Mouse (Mus musculus) liver, embryonic 16.5 days (tissue): ENCODE results near the gene Larp4. TPM values are rescaled to one million over a fixed set of nuclear protein-coding genes. Genes with fewer than 3 reads are reported as not detected.
"Not testable (repeated sequence)": the region's sequence is repeated elsewhere in the genome, so short reads cannot be mapped to it uniquely, and the experiment has no call there.

Source experiments
- ATAC-seq: fragments of 200-750 bp; cut with Nextera tagmentation; 2 replicates; pipeline ENCODE4 v1.8.0; 2017; ENCODE audit warnings: low read depth, mild to moderate bottlenecking, moderate number of reproducible peaks, moderate library complexity
- H3K27ac ChIP-seq: fragments of 300-500 bp; sonication (generic); 2 replicates; pipeline ENCODE4 v1.5.1; 2014; ENCODE audit warnings: mild to moderate bottlenecking, low read length
- H3K27me3 ChIP-seq: fragments of 300-500 bp; sonication (generic); 2 replicates; pipeline ENCODE4 v1.6.1; 2014; ENCODE audit warnings: low read depth, low read length, mixed read lengths; ENCODE audit not compliant: control insufficient read depth, insufficient read depth
- H3K36me3 ChIP-seq: fragments of 300-500 bp; sonication (generic); 2 replicates; pipeline ENCODE4 v1.6.1; 2014; ENCODE audit warnings: mild to moderate bottlenecking; ENCODE audit not compliant: control insufficient read depth, insufficient read depth
- H3K4me1 ChIP-seq: fragments of 300-500 bp; sonication (generic); 2 replicates; pipeline ENCODE4 v1.6.1; 2014; ENCODE audit warnings: low read depth, low read length, mixed read lengths; ENCODE audit not compliant: control insufficient read depth
- H3K4me2 ChIP-seq: fragments of 300-500 bp; sonication (generic); 2 replicates; pipeline ENCODE4 v1.6.1; 2014; ENCODE audit warnings: low read depth, low read length, mixed read lengths
- H3K4me3 ChIP-seq: fragments of 300-500 bp; sonication (generic); 2 replicates; pipeline ENCODE4 v1.5.1; 2014; ENCODE audit warnings: low read depth, mild to moderate bottlenecking, low read length
- H3K9ac ChIP-seq: fragments of 300-500 bp; sonication (generic); 2 replicates; pipeline ENCODE4 v1.6.1; 2014; ENCODE audit warnings: low read depth, low read length
- H3K9me3 ChIP-seq: fragments of 300-500 bp; sonication (generic); replicated peaks from 2 replicates; pipeline ENCODE4 v1.6.1; 2016; ENCODE audit warnings: low read length; ENCODE audit not compliant: control insufficient read depth
- WGBS: fragments of 180-500 bp; shearing (Covaris S2); extraction: QIAGEN DNeasy Blood & Tissue Kit; methylation state at CpG from one replicate; pipeline ENCODE4 v1.1.7; 2014; ENCODE audit not compliant: insufficient replicate concordance; 5-methylcytosine and 5-hydroxymethylcytosine counted together
- polyA plus RNA-seq: library from polyadenylated mRNA; unstranded; fragments of >200 nt; fragmentation: Nextera tagmentation; extraction: Ambion mirVana; gene quantifications from 2 replicates; pipeline ENCODE4 v1.2.1, GENCODE M21; 2015

Larp4 gene
- polyA plus RNA-seq: 16.6 and 17.1 TPM in 2 replicates

DNA sequence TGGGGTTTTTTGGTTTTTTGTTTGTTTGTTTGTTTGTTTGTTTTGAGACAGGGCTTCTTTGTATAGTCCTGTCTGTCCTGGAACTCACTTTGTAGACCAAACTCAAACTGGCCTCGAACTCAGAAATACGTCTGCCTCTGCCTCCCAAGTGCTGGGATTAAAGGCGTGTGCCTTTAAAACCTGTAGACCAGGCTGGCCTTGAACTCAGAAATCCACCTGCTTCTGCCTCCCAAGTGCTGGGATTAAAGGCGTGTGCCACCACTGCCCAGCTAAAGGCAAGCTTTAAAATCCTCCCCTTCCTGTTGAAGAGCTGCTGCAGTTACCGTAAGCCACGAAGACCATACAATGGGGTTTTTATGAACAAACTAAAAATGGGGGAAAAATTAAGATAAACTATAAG is at the start of gene Larp4:
Gene Larp4 (plus strand): TSS at position 301 of the 400 bp plus-strand sequence.
- H3K27ac ChIP-seq: peak within 1 kb of the TSS; percentile 57

DNA sequence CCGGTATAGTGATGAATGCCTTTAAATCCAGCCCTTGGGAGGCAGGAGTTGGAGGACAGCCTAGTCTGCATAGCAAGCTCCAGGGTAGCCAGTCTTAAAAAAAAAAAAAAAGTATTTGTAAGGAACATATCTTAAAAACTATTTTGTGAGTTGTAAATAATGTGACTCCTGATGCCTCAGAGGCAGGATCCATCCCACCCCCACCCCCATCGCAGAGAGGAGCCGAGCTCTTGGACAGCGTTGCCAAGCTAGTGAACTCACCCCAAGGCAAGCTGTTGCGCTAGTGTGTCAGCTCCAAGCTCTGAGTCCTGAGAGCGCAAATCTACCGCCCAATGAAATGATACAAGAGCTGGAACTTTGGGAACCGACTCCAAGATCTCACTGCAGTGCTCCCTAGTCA is 38.6 kb upstream of the Larp4 start:
- Histone ChIP-seq H3K9ac (no peak overlapping the region), H3K36me3 (no peaks in the 10 kb centered on the region), H3K4me1 (no peaks in the 10 kb centered on the region), H3K27ac (no peak overlapping the region), H3K9me3 (no peaks in the 10 kb centered on the region), H3K4me2 (no peak overlapping the region), H3K27me3 (no peaks in the 10 kb centered on the region), H3K4me3 (no peak overlapping the region)
- WGBS: 70% methylated on average over 8 of the region's 8 CpGs
- ATAC-seq: no peak

More for the DNA sequence above, at the start of gene Larp4:
- H3K9me3 ChIP-seq, H3K4me3 ChIP-seq, H3K9ac ChIP-seq, ATAC-seq, H3K27me3 ChIP-seq, H3K4me2 ChIP-seq, H3K36me3 ChIP-seq: not testable (repeated sequence)
- 72% methylated on average over 6 of the region's 6 CpGs for WGBS
- H3K4me1 ChIP-seq: peaks cover 16% of the 10 kb centered on the region

DNA sequence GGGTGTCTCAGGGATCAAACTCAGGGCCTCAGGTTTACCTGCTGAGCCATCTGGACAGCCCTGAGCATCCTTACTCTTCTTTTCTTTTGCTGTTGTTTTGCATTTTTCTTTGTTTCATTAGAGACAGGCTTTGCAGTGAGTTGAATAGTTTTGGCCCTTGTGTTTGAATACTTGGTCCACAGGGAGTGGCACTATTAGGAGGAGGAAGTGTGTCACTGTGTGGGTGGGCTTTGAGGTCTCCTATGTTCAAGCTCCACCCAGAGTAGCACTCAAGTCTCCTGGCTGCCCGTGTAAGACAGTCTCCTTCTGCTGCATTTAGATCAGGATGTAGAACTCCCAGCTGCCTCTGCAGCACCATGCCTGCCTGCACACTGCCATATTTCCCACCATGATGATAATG is 35.4 kb upstream of the Larp4 start:
- no peak for ATAC-seq
- no peaks in the 10 kb centered on the region for H3K27me3 ChIP-seq
- WGBS: 29% methylated on average over 1 of the region's 1 CpGs
- no peaks in the 10 kb centered on the region for H3K36me3 ChIP-seq
- H3K4me3 ChIP-seq: no peak overlapping the region
- no peaks in the 10 kb centered on the region; the same call in 1 of the 2 replicates for H3K4me1 ChIP-seq
- no peak overlapping the region for H3K4me2 ChIP-seq
- no peak overlapping the region for H3K9ac ChIP-seq
- no peaks in the 10 kb centered on the region for H3K9me3 ChIP-seq
- H3K27ac ChIP-seq: no peak overlapping the region

DNA sequence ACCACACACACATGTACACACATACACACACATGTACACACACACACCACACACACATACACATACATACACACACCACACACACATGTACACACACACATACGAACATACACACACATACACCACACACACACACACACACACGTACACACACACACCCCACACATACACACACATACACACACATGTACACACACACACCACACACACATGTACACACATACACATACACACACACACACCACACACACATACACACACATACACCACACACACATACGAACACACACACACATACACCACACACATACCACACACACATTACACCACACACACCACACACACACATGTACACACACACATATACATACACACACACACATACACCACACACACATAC is 33.2 kb upstream of the Larp4 start:
- no peak overlapping the region for H3K4me3 ChIP-seq
- no peak overlapping the region for H3K27ac ChIP-seq
- no peak overlapping the region for H3K9ac ChIP-seq
- ATAC-seq: no peak
- H3K4me1 ChIP-seq: no peaks in the 10 kb centered on the region; the same call in 1 of the 2 replicates
- WGBS: 76% methylated on average over 3 of the region's 3 CpGs
- H3K36me3 ChIP-seq: no peaks in the 10 kb centered on the region
- no peaks in the 10 kb centered on the region for H3K27me3 ChIP-seq
- H3K9me3 ChIP-seq: no peaks in the 10 kb centered on the region
- H3K4me2 ChIP-seq: no peak overlapping the region

DNA sequence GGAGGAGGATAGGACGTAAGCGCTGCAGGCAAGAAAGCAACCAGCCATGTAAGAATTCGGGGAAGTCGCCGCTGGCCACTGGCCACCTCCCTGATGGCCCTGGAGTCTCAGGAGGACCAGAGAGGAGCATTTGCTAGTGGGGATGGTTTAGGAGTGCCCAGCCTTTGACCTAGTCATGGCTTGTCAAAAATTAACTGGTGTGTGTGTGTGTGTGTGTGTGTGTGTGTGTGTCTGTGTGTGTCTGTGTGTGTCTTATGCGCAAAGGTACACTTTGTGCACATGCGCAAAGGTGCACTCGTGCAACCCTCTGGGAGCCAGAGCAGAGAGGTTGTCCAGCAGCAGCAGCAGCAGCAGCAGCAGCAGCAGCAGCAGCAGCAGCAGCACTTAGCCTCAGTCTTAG is 32.0 kb upstream of the Larp4 start:
- Histone ChIP-seq H3K9me3 (no peaks in the 10 kb centered on the region), H3K36me3 (no peaks in the 10 kb centered on the region), H3K4me2 (no peak overlapping the region), H3K27me3 (no peaks in the 10 kb centered on the region), H3K4me1 (no peaks in the 10 kb centered on the region; the same call in 1 of the 2 replicates), H3K4me3 (no peak overlapping the region), H3K27ac (no peak overlapping the region), H3K9ac (no peak overlapping the region)
- ATAC-seq: peak; percentile 55
- 66% methylated on average over 8 of the region's 8 CpGs for WGBS

DNA sequence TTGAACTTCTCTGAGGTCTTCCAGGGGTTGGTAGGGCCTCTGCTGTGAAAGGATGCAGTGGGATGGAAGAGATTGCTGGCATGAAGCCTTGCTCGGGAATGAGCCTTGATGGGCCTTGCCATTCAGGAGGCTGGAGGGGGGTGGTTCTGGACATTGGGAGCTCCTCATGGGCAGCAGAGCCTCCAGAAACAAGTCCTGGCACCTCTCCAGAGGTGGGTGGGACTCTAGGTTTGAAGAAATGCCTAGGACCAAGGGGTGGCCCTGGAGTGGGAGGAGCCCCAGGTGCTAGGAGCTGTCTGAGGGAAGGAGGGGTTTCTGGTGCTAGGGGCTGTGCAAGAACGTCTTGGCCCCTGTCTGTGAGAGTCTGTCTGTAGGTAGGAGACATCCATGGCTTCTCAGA is 29.4 kb upstream of the Larp4 start:
- Histone ChIP-seq H3K27me3 (no peaks in the 10 kb centered on the region), H3K36me3 (no peaks in the 10 kb centered on the region), H3K9ac (no peak overlapping the region), H3K9me3 (no peaks in the 10 kb centered on the region), H3K4me2 (no peak overlapping the region), H3K4me1 (no peaks in the 10 kb centered on the region; the same call in 1 of the 2 replicates), H3K4me3 (no peak overlapping the region), H3K27ac (no peak overlapping the region)
- WGBS: 41% methylated on average over 2 of the region's 2 CpGs
- no peak for ATAC-seq

DNA sequence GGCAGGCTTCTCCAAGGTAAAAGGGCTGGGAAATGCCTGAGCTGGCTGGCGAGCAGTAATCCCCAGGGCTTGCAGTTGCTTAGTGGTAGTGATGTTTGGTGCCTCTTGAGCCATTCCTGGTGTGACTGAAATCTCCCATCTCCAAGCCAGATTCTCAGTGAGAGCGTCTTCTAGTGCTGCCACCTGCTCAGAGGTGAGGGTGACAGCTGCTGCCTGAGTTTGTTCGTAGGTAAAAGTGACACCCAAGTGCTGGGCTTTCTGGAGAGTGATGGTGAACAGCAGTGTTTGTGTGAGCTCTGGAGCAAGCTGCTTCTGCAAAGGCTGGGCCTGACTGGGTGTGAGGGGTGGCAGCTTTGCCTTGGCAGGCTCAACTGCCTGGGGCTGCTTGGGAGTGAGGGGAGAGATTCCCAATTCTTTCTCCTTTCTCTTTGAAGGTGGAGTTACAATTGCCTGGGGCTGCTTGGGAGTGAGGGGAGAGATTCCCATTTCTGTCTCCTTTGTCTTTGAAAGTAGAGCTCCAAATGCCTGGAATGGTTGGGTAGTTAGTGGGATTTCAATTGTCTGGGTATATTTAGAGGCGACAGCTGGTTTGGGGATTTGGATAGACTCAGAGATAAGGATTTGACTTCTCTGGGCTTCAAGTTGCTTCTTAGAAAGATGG is 28.8 kb upstream of the Larp4 start:
- 64% methylated on average over 4 of the region's 4 CpGs for WGBS
- Histone ChIP-seq H3K4me2 (no peak overlapping the region), H3K4me3 (no peak overlapping the region), H3K9ac (no peak overlapping the region), H3K9me3 (no peaks in the 10 kb centered on the region), H3K36me3 (no peaks in the 10 kb centered on the region), H3K27ac (no peak overlapping the region), H3K4me1 (no peaks in the 10 kb centered on the region; the same call in 1 of the 2 replicates), H3K27me3 (no peaks in the 10 kb centered on the region)
- ATAC-seq: no peak

DNA sequence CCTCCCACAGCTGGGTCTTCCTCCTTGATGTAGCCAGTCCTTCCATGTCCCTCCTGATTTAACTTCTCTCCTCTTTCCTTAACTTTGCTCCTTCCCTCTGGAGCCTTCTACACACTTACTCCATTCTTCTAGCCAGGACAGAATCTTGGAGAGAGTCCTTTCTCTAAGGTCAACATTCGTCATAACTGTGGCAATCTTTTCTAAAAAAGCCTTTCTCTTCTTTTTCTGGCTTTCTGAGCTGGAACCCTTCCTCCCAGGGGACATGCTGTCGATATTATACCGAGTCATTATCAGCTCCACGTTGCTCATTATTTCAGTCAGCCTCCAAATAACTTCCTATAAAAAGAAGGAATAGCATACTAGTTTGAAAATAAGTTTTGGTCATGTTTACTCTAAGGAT is 14.5 kb upstream of the Larp4 start:
- no peak overlapping the region for H3K9ac ChIP-seq
- H3K4me2 ChIP-seq: no peak overlapping the region
- WGBS: 46% methylated on average over 4 of the region's 4 CpGs
- no peaks in the 10 kb centered on the region for H3K27me3 ChIP-seq
- no peaks in the 10 kb centered on the region for H3K4me1 ChIP-seq
- ATAC-seq: no peak
- no peaks in the 10 kb centered on the region for H3K9me3 ChIP-seq
- H3K27ac ChIP-seq: no peak overlapping the region
- H3K36me3 ChIP-seq: no peaks in the 10 kb centered on the region
- H3K4me3 ChIP-seq: no peak overlapping the region

DNA sequence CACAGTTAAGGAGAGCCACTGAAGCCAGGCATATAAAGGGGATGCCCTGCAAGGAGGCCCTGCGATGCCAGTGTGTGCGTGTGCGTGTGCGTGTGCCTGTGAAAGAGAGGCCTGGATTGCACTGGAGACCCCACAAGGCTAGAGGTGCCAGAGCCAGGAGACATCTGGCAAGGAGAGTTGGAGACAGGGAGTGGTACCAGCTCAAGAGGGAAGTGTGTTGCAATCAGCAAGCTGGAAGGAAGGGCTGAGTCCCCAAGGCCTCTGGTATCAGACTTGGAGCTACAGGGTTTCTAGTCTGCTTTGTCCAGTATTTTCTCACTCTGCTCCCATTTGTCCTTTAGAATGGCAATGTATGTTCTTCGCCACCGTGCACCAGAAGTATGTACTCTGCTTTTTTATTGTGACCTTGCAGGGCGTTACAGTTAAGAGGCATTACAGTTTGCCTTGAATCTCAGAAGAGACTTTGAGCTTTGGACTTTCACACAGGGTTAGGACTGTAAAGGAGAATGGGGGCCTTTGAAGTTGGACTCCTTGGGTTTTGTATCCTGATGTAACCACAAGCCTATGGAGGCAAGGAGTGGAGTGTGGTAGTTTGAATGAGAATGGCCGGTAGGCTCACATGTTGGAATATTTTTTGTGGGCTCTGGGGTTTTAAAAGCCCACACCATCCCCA is 4.6 kb upstream of the Larp4 start:
- no peak overlapping the region for H3K27ac ChIP-seq
- no peak overlapping the region for H3K9ac ChIP-seq
- ATAC-seq: no peak
- peaks cover 5% of the 10 kb centered on the region for H3K4me1 ChIP-seq
- H3K9me3 ChIP-seq: no peaks in the 10 kb centered on the region
- WGBS: 70% methylated on average over 8 of the region's 8 CpGs
- H3K4me3 ChIP-seq: no peak overlapping the region
- no peak overlapping the region for H3K4me2 ChIP-seq
- H3K27me3 ChIP-seq: no peaks in the 10 kb centered on the region
- H3K36me3 ChIP-seq: no peaks in the 10 kb centered on the region
